28 mouse cellular contexts compared by ENCODE assay signal in genomic region chr2:168335739-168336385, GRCm38 (mm10). TPM values are rescaled to one million over a fixed set of nuclear protein-coding genes. Genes with fewer than 3 reads are reported as not detected.
DNase-seq lines count a peak whose midpoint lies in the region; ATAC-seq and TF ChIP-seq lines count a peak whose summit lies in the region.
"Had no signal": no experiment of that assay in that cellular context is flagged by ENCODE, and none has a peak within 500 bp of the region (broad histone marks: within the 10 kb centered on the region; RNA-seq: fewer than 3 reads in every experiment).

No protein-coding gene starts in this region.

- 85% methylated on average over 11 of the region's 11 CpGs for WGBS in kidney, adult 2 months
- 92% methylated on average over 11 of the region's 11 CpGs for WGBS in kidney, embryonic 14.5 days

- TF ChIP-seq CTCF in kidney, adult 2 months (conservative IDR thresholded peaks at IDR 0.05; ENCODE audit: insufficient read depth, insufficient read length, low read depth, low read length) = no peak

- no peak for ATAC-seq in kidney, embryonic 14.5 days (ENCODE audit: low FRiP score, low TSS enrichment)
- peak; percentile 67 for ATAC-seq in common myeloid progenitor, adult 5-6 weeks (replicated peaks; ENCODE audit: low read depth, poor library complexity, severe bottlenecking)
- peak; percentile 67 for ATAC-seq in megakaryocyte progenitor cell, adult 5-6 weeks (replicated peaks; ENCODE audit: poor library complexity)
- no peak for ATAC-seq in erythroblast, adult 5-6 weeks (replicated peaks; ENCODE audit: low FRiP score, poor library complexity, severe bottlenecking)
- ATAC-seq: activated CD4-positive, CD25-positive, alpha-beta regulatory T cell, adult 4 months; CD4-positive, CD25-positive, alpha-beta regulatory T cell, adult 4 months; forebrain, embryonic 15.5 days; hindbrain, embryonic 16.5 days had no signal

- no peak for TF ChIP-seq POLR2A in kidney, adult 2 months (IDR thresholded peaks at IDR 0.05; ENCODE audit: low read depth, low read length)

- H3K36me3 ChIP-seq in kidney, adult 2 months (ENCODE audit: control insufficient read depth, insufficient read depth, low read length) = no peaks in the 10 kb centered on the region
- no peaks in the 10 kb centered on the region for H3K36me3 ChIP-seq in kidney, embryonic 14.5 days (ENCODE audit: control insufficient read depth, insufficient read depth, low read length)
- H3K36me3 ChIP-seq: embryonic facial prominence, embryonic 12.5 days; embryonic facial prominence, embryonic 15.5 days; forebrain, embryonic 12.5 days; forebrain, embryonic 15.5 days; hindbrain, embryonic 10.5 days; hindbrain, embryonic 13.5 days had no signal

- no peak overlapping the region for H3K4me2 ChIP-seq in kidney, embryonic 14.5 days (replicated peaks; ENCODE audit: low read depth, low read length)
- H3K4me2 ChIP-seq: embryonic facial prominence, embryonic 12.5 days; embryonic facial prominence, embryonic 15.5 days; forebrain, embryonic 12.5 days; forebrain, embryonic 15.5 days; heart, embryonic 11.5 days; hindbrain, embryonic 13.5 days had no signal

- H3K9me3 ChIP-seq in kidney, embryonic 14.5 days (ENCODE audit: control insufficient read depth, low read length) = no peaks in the 10 kb centered on the region
- H3K9me3 ChIP-seq: embryonic facial prominence, embryonic 12.5 days; embryonic facial prominence, embryonic 15.5 days; forebrain, embryonic 12.5 days; forebrain, embryonic 15.5 days; hindbrain, embryonic 10.5 days; hindbrain, embryonic 13.5 days had no signal

- H3K4me3 ChIP-seq in kidney, adult 2 months (ENCODE audit: insufficient read depth, low read depth, low read length) = no peak overlapping the region
- H3K4me3 ChIP-seq in kidney, embryonic 14.5 days (ENCODE audit: low read length) = no peak overlapping the region
- H3K4me3 ChIP-seq: embryonic facial prominence, embryonic 12.5 days; embryonic facial prominence, embryonic 15.5 days; erythroblast, embryonic 14.5 days; forebrain, embryonic 12.5 days; forebrain, embryonic 15.5 days; hindbrain, embryonic 10.5 days; hindbrain, embryonic 13.5 days had no signal

- H3K9ac ChIP-seq in kidney, embryonic 14.5 days (ENCODE audit: low read depth, low read length) = no peak overlapping the region
- H3K9ac ChIP-seq: embryonic facial prominence, embryonic 12.5 days; embryonic facial prominence, embryonic 15.5 days; forebrain, embryonic 12.5 days; forebrain, embryonic 15.5 days; hindbrain, embryonic 13.5 days had no signal

- H3K27me3 ChIP-seq in kidney, adult 2 months (replicated peaks; ENCODE audit: control insufficient read depth, insufficient read depth, low read length) = no peaks in the 10 kb centered on the region
- H3K27me3 ChIP-seq in kidney, embryonic 14.5 days (ENCODE audit: control insufficient read depth, insufficient read depth, low read length) = no peaks in the 10 kb centered on the region; the same call in 1 of the 2 replicates
- H3K27me3 ChIP-seq: embryonic facial prominence, embryonic 12.5 days; embryonic facial prominence, embryonic 15.5 days; forebrain, embryonic 15.5 days had no signal

- H3K4me1 ChIP-seq in kidney, adult 2 months (ENCODE audit: control insufficient read depth, insufficient read depth, low read length) = no peaks in the 10 kb centered on the region
- peaks cover 13% of the 10 kb centered on the region for H3K4me1 ChIP-seq in kidney, embryonic 14.5 days (ENCODE audit: control insufficient read depth, insufficient read depth, low read length)

- DNase-seq in kidney, adult 2 months = peak; percentile 56
- DNase-seq in ZHBTc4 (ENCODE audit: low read depth, low spot score) = peak; percentile 50
- DNase-seq: adrenal gland, adult 8-10 months; adrenal gland, postnatal 25 days; cerebellum, adult 18-20 months; cerebellum, adult 9-10 months; cerebellum, postnatal 14 days; gastrocnemius, postnatal 25 days; heart, adult 11 months had no signal

- H3K27ac ChIP-seq in kidney, adult 2 months (ENCODE audit: insufficient read depth, low read depth, low read length) = no peak overlapping the region
- no peak overlapping the region for H3K27ac ChIP-seq in kidney, embryonic 14.5 days (ENCODE audit: low read depth, low read length)
- H3K27ac ChIP-seq: embryonic facial prominence, embryonic 12.5 days; embryonic facial prominence, embryonic 15.5 days; forebrain, embryonic 12.5 days; forebrain, embryonic 15.5 days; hindbrain, embryonic 10.5 days; hindbrain, embryonic 13.5 days had no signal

RNA-seq across cellular contexts. Expression of gene Kcng1, which starts 54.3 kb away (rescaled TPM):
- 0.77 and 0.95 TPM in 2 replicates for polyA plus RNA-seq in kidney, adult 2 months (2012; rRNA removed)
- polyA plus RNA-seq in kidney, embryonic 14.5 days (2014; fragmentation: Nextera tagmentation; extraction: Ambion mirVana) = 0.33 and 0.62 TPM in 2 replicates
- total RNA-seq in common myeloid progenitor, adult 5-6 weeks (2017) = 5.1 and 5.7 TPM in 2 replicates
- total RNA-seq in megakaryocyte progenitor cell, adult 5-6 weeks (2015) = 2.4 and 2.7 TPM in 2 replicates
- total RNA-seq in megakaryocyte progenitor cell, adult 5-6 weeks (2017) = 0.42 and 1.0 TPM in 2 replicates
- 0.58 TPM in 1 of 2 replicates, not detected in the other for total RNA-seq in erythroblast, adult 5-6 weeks (2015; ENCODE audit: low replicate concordance)
- not detected in 2 replicates for total RNA-seq in erythroblast, adult 5-6 weeks (2017; ENCODE audit: low replicate concordance)
- total RNA-seq: heart, adult 8-10 months; heart, postnatal 25 days; MEL had no signal
- polyA plus RNA-seq: activated CD4-positive, CD25-positive, alpha-beta regulatory T cell, adult 4 months; C2C12; CD4-positive, CD25-positive, alpha-beta regulatory T cell, adult 4 months; erythroblast, embryonic 14.5 days had no signal

Comparison
In these comparisons a context has a peak if more than half of its experiments do, and no peak if none do; other contexts are left out.
1. ATAC-seq: peak in common myeloid progenitor, adult 5-6 weeks (single experiment) and megakaryocyte progenitor cell, adult 5-6 weeks (single experiment); none in kidney, embryonic 14.5 days (single experiment) and erythroblast, adult 5-6 weeks (single experiment).